Comparison of ENCODE assay signal across 30 mouse cellular contexts in genomic region chr3:144301068-144301467, GRCm38 (mm10).
DNase-seq lines count a peak whose midpoint lies in the region; ATAC-seq lines count a peak whose summit lies in the region.
"Had no signal": no experiment of that assay in that cellular context is flagged by ENCODE, and none has a peak within 500 bp of the region (broad histone marks: within the 10 kb centered on the region; RNA-seq: fewer than 3 reads in every experiment).

No protein-coding gene starts in this region.

- no peak overlapping the region for H3K27ac ChIP-seq in intestine, embryonic 15.5 days
- H3K27ac ChIP-seq: embryonic facial prominence, embryonic 10.5 days; embryonic facial prominence, embryonic 13.5 days; forebrain, embryonic 12.5 days; forebrain, embryonic 15.5 days; heart, adult 2 months; hindbrain, embryonic 12.5 days; hindbrain, embryonic 15.5 days had no signal

- no peak overlapping the region for H3K4me2 ChIP-seq in intestine, embryonic 15.5 days (replicated peaks)
- H3K4me2 ChIP-seq: embryonic facial prominence, embryonic 13.5 days; forebrain, embryonic 12.5 days; forebrain, embryonic 15.5 days; heart, embryonic 11.5 days; hindbrain, embryonic 12.5 days; hindbrain, embryonic 15.5 days had no signal

- no peaks in the 10 kb centered on the region for H3K27me3 ChIP-seq in intestine, embryonic 15.5 days (replicated peaks)
- H3K27me3 ChIP-seq: CH12.LX; embryonic facial prominence, embryonic 13.5 days; forebrain, embryonic 15.5 days; hindbrain, embryonic 12.5 days; hindbrain, embryonic 15.5 days had no signal

- no peak overlapping the region for H3K4me3 ChIP-seq in intestine, embryonic 15.5 days (replicated peaks)
- H3K4me3 ChIP-seq: embryonic facial prominence, embryonic 10.5 days; embryonic facial prominence, embryonic 13.5 days; erythroblast, embryonic 14.5 days; forebrain, embryonic 12.5 days; forebrain, embryonic 15.5 days; heart, adult 2 months; hindbrain, embryonic 12.5 days; hindbrain, embryonic 15.5 days had no signal

- ATAC-seq in intestine, embryonic 15.5 days, result peak; percentile 66
- ATAC-seq: forebrain, embryonic 15.5 days had no signal

- DNase-seq in heart, adult 11 months, result peak; percentile 27
- DNase-seq in heart, postnatal 4 days, result no peak
- peak; percentile 27 for DNase-seq in 3T3-L1 (ENCODE audit: low read depth, low spot score)
- DNase-seq in large intestine, adult 2 months (ENCODE audit: low read depth, low spot score), result peak; percentile 31
- no peak for DNase-seq in kidney, postnatal 14 days
- no peak for DNase-seq in lung, postnatal 10 days
- no peak for DNase-seq in thymus, postnatal 0 days (ENCODE audit: low spot score)
- DNase-seq: adrenal gland, adult 8-10 months; adrenal gland, postnatal 36 days; B cell, adult 2 months; cerebellum, adult 11 months; cerebellum, adult 2 months; cerebellum, adult 9-11 months; cerebellum, postnatal 25 days; embryo, embryonic 11 days; gastrocnemius, postnatal 25 days; heart, adult 2 months; heart, postnatal 36 days; kidney, adult 11 months had no signal

- H3K36me3 ChIP-seq in intestine, embryonic 15.5 days, result no peaks in the 10 kb centered on the region
- H3K36me3 ChIP-seq: embryonic facial prominence, embryonic 10.5 days; embryonic facial prominence, embryonic 13.5 days; forebrain, embryonic 12.5 days; forebrain, embryonic 15.5 days; G1E; hindbrain, embryonic 12.5 days; hindbrain, embryonic 15.5 days had no signal

- 62% methylated on average over 3 of the region's 3 CpGs for WGBS in intestine, embryonic 15.5 days
- 48% methylated on average over 3 of the region's 3 CpGs for WGBS in large intestine, adult 2 months

- no peaks in the 10 kb centered on the region for H3K9me3 ChIP-seq in intestine, embryonic 15.5 days
- H3K9me3 ChIP-seq: embryonic facial prominence, embryonic 10.5 days; forebrain, embryonic 12.5 days; forebrain, embryonic 15.5 days; G1E; hindbrain, embryonic 12.5 days; hindbrain, embryonic 15.5 days had no signal

- no peaks in the 10 kb centered on the region for H3K4me1 ChIP-seq in intestine, embryonic 15.5 days (replicated peaks)
- H3K4me1 ChIP-seq: hindbrain, embryonic 15.5 days had no signal

- H3K9ac ChIP-seq in intestine, embryonic 15.5 days, result no peak overlapping the region
- H3K9ac ChIP-seq: embryonic facial prominence, embryonic 13.5 days; forebrain, embryonic 12.5 days; forebrain, embryonic 15.5 days; hindbrain, embryonic 12.5 days; hindbrain, embryonic 15.5 days had no signal

Comparison
In these comparisons a context has a peak if more than half of its experiments do, and no peak if none do; other contexts are left out.
1. DNase-seq: peak in heart, adult 11 months (single experiment), 3T3-L1 (single experiment) and large intestine, adult 2 months (single experiment); none in heart, postnatal 4 days (single experiment), kidney, postnatal 14 days (single experiment), lung, postnatal 10 days (single experiment) and thymus, postnatal 0 days (single experiment).